Mouse (Mus musculus) left cerebral cortex, postnatal 4 days (tissue): ENCODE measurements around the gene Tmem47. TPM values are rescaled to one million over a fixed set of nuclear protein-coding genes. Genes with fewer than 3 reads are reported as not detected.

Source experiments
- DNase-seq: peaks from one replicate; pipeline ENCODE4 v3.0.0-alpha.2; 2022
- intact Hi-C: fragments of 180-260 bp; cut with DNase I; formaldehyde crosslinking; loops from one replicate; pipeline ENCODE4 v1.15.1; 2025
- total RNA-seq, 2 experiments: library from RNA; stranded (reverse); gene quantifications; 2 replicates each; pipeline ENCODE4 v1.2.3; 2021

The Tmem47 gene
- total RNA-seq, result 10 to 100 TPM; 29.2 to 32.5 TPM

- intact Hi-C loops, result no loop called here
- peak; percentile 75 for DNase-seq
Observed at GRCm38 (mm10) chrX:81070210-81070803, at the start of gene Tmem47. Tmem47 (plus strand) TSS chrX:81070698.

- intact Hi-C loops, result no loop called here
Observed at GRCm38 (mm10) chrX:81070804-81071461, 435 bp downstream of the Tmem47 start.

GRCm38 (mm10) chrX:81071746-81072640 is 1.5 kb downstream of the Tmem47 start:
- intact Hi-C loops, result no loop called here
- DNase-seq, result no peak

More at GRCm38 (mm10) chrX:81070804-81071461, 435 bp downstream of the Tmem47 start:
- DNase-seq, result peak; percentile 41

GRCm38 (mm10) chrX:81072651-81073050 is 2.2 kb downstream of the Tmem47 start:
- intact Hi-C loops, result no loop called here
- no peak for DNase-seq

GRCm38 (mm10) chrX:81073834-81074233 is 3.3 kb downstream of the Tmem47 start:
- intact Hi-C loops, result no loop called here

GRCm38 (mm10) chrX:81078522-81078921 is 8.0 kb downstream of the Tmem47 start:
- intact Hi-C loops, result no loop called here
- DNase-seq, result no peak

More at GRCm38 (mm10) chrX:81073834-81074233, 3.3 kb downstream of the Tmem47 start:
- DNase-seq, result no peak

GRCm38 (mm10) chrX:81080996-81081395 is 10.5 kb downstream of the Tmem47 start:
- peak; percentile 11 for DNase-seq
- intact Hi-C loops, result no loop called here

GRCm38 (mm10) chrX:81085025-81085752 is 14.7 kb downstream of the Tmem47 start:
- intact Hi-C loops, result no loop called here
- DNase-seq, result peak; percentile 28

GRCm38 (mm10) chrX:81147416-81147815 is 76.9 kb downstream of the Tmem47 start:
- no peak for DNase-seq
- intact Hi-C loops, result no loop called here
